Mouse (Mus musculus) liver, postnatal 0 days (tissue): ENCODE data around the gene D430019H16Rik. TPM values are rescaled to one million over a fixed set of nuclear protein-coding genes. Genes with fewer than 3 reads are reported as not detected.
A peak's percentile ranks its signal among the peaks of the same experiment; 100 is the strongest.

Source experiments
- ATAC-seq: fragments of 200-750 bp; cut with Nextera tagmentation; 2 replicates; pipeline ENCODE4 v1.8.0; 2017; ENCODE audit warnings: mild to moderate bottlenecking, moderate library complexity
- DNase-seq: peaks from one replicate; pipeline ENCODE4 v3.0.0-alpha.2; 2016
- H3K27ac ChIP-seq: fragments of 300-500 bp; sonication (generic); 2 replicates; pipeline ENCODE4 v1.5.1; 2014; ENCODE audit warnings: antibody characterized with exemption, moderate library complexity, mild to moderate bottlenecking, low read depth
- H3K27me3 ChIP-seq: fragments of 300-500 bp; sonication (generic); 2 replicates; pipeline ENCODE4 v1.6.1; 2014; ENCODE audit warnings: low read length, control low read depth, mixed read lengths; ENCODE audit not compliant: insufficient read depth
- H3K36me3 ChIP-seq: fragments of 300-500 bp; sonication (generic); replicated peaks from 2 replicates; pipeline ENCODE4 v1.6.1; 2014; ENCODE audit warnings: mild to moderate bottlenecking, control low read depth, low read length, moderate library complexity, mixed read lengths; ENCODE audit not compliant: insufficient read depth
- H3K4me1 ChIP-seq: fragments of 300-500 bp; sonication (generic); 2 replicates; pipeline ENCODE4 v1.6.1; 2014; ENCODE audit warnings: antibody characterized with exemption, mild to moderate bottlenecking, control low read depth; ENCODE audit not compliant: insufficient read depth
- H3K4me2 ChIP-seq: fragments of 300-500 bp; sonication (generic); 2 replicates; pipeline ENCODE4 v1.6.1; 2014; ENCODE audit warnings: low read depth, mild to moderate bottlenecking, low read length, moderate library complexity, mixed read lengths
- H3K4me3 ChIP-seq: fragments of 300-500 bp; sonication (generic); 2 replicates; pipeline ENCODE4 v1.5.1; 2014; ENCODE audit warnings: low read depth, low read length
- H3K9ac ChIP-seq: fragments of 300-500 bp; sonication (generic); replicated peaks from 2 replicates; pipeline ENCODE4 v1.6.1; 2014; ENCODE audit warnings: mild to moderate bottlenecking, moderate library complexity
- H3K9me3 ChIP-seq: fragments of 300-500 bp; sonication (generic); 2 replicates; pipeline ENCODE4 v1.6.1; 2016; ENCODE audit warnings: mild to moderate bottlenecking, control low read depth, low read length, mixed read lengths
- CTCF ChIP-seq: sonication (generic); IDR thresholded peaks from 2 replicates; pipeline ENCODE4 v1.5.1; 2016; ENCODE audit warnings: antibody characterized with exemption, low read depth
- EP300 ChIP-seq: IDR thresholded peaks from 2 replicates; pipeline ENCODE4 v1.6.1; 2016; ENCODE audit warnings: antibody characterized with exemption, low read depth, mild to moderate bottlenecking
- WGBS: fragments of 180-500 bp; shearing (Covaris S2); extraction: QIAGEN DNeasy Blood & Tissue Kit; methylation state at CpG from one replicate; pipeline ENCODE4 v1.1.7; 2014; ENCODE audit not compliant: insufficient replicate concordance; 5-methylcytosine and 5-hydroxymethylcytosine counted together
- polyA plus RNA-seq: library from polyadenylated mRNA; unstranded; fragments of >200 nt; fragmentation: Nextera tagmentation; extraction: Ambion mirVana; gene quantifications from 2 replicates; pipeline ENCODE4 v1.2.1, GENCODE M21; 2015

The D430019H16Rik gene
- polyA plus RNA-seq, 1 experiment from 2014 or later = 0.05 TPM

DNA sequence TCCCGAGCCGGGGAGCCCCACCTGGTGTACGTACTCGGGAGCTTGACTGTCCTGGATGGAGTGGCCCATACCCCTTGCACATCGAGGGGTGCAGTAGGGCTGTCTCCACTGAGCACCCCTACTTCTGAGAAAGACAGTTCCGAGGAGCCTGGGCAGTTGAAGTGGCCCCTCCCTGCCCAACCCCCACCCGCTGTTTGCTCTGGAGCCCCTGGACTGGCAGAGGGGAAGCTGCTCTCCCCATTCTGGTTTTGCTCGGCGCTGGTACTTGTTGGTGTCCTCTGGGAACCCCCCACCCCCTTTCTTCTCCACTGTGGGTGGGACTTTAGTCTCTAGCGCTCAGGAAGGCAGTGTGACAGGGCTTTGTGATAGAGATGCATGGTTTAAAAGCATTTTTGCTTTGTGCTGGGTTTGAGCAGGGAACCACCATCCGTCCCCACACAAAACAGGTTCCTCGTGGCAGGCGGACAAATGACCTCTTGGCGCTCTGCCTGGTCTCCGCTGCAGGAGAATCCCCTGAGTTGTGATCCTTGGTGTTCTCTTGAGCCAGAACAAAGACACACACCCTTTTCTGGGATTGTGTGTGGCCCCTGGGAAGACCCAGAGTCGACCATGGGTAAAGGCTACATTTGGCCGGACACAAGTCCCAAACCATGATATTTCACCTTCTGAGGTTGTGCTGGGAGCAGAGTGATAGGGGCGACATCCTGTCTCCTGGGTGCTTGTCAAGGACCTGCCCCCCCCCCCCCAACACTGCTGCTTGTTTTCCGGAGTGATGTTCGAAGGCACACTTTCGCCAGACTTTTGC is 804 bp downstream of the D430019H16Rik start:
- ATAC-seq (no peak), DNase-seq (no peak)
- Histone ChIP-seq H3K9ac (no peak overlapping the region), H3K4me2 (peak overlapping the region; percentile 48), H3K9me3 (no peaks in the 10 kb centered on the region), H3K4me1 (no peaks in the 10 kb centered on the region), H3K36me3 (no peaks in the 10 kb centered on the region), H3K27me3 (peaks cover 24% of the 10 kb centered on the region; the same call in 1 of the 2 replicates), H3K4me3 (peak overlapping the region; percentile 35), H3K27ac (no peak overlapping the region)
- TF ChIP-seq CTCF (no peak), EP300 (no peak)
- 6% methylated on average over 21 of the region's 21 CpGs for WGBS

DNA sequence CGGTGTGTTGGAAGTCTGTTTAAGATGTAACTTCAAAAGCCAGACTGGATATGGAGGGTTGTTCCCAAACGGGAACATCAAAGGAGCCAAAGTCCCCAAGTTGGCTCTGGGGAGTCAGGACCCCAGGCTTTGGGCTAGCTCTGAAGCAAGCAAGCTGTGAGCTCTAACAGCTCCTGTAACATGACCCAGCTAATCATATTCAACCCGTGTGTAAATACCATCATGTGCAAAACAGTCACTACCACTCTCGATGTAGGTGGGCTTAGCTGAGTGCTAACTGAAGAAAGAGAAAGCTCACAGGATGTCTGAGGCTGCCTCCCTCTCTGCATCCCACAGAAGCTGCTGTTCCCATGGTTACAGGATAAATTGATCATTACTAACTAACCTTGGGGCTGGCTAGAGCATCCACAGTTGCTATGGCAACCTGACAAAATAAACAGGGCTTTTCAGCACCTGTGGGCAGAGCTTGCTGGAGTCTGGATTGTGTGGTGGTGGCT is 1.5 kb downstream of the D430019H16Rik start:
- Histone ChIP-seq H3K27ac (no peak overlapping the region), H3K4me3 (no peak overlapping the region), H3K9me3 (no peaks in the 10 kb centered on the region), H3K4me2 (no peak overlapping the region), H3K9ac (no peak overlapping the region), H3K4me1 (no peaks in the 10 kb centered on the region), H3K36me3 (no peaks in the 10 kb centered on the region), H3K27me3 (peaks cover 24% of the 10 kb centered on the region; the same call in 1 of the 2 replicates)
- ATAC-seq (no peak), DNase-seq (no peak)
- 12% methylated on average over 4 of the region's 4 CpGs for WGBS
- TF ChIP-seq EP300 (no peak), CTCF (no peak)

DNA sequence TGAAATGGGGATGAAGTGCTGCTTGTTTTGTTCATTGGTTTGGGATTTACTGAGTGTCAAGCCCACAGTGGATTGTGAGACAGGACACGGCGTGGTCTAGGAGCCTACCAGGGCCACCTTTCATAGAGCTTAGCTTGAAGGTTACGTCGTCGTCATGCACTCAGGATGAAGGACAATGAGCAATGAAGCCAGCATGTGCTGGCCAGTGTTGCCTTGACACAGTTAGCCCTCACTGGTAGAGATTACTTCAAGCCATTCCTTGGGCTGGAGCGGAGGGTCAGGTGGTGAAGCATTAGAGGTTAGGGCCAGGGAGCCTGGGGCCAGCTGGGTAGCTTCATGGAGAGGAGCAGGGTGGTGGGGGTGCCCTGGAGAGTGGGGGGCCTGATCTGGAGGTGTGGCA is 5.1 kb downstream of the D430019H16Rik start:
- DNase-seq = no peak
- H3K36me3 ChIP-seq = no peaks in the 10 kb centered on the region
- TF ChIP-seq CTCF (no peak), EP300 (no peak)
- H3K27me3 ChIP-seq = peaks cover 15% of the 10 kb centered on the region; the same call in 1 of the 2 replicates
- no peak overlapping the region for H3K4me3 ChIP-seq
- 85% methylated on average over 6 of the region's 6 CpGs for WGBS
- H3K9me3 ChIP-seq = no peaks in the 10 kb centered on the region
- H3K4me2 ChIP-seq = no peak overlapping the region
- no peaks in the 10 kb centered on the region for H3K4me1 ChIP-seq
- H3K9ac ChIP-seq = no peak overlapping the region
- H3K27ac ChIP-seq = no peak overlapping the region
- ATAC-seq = no peak

DNA sequence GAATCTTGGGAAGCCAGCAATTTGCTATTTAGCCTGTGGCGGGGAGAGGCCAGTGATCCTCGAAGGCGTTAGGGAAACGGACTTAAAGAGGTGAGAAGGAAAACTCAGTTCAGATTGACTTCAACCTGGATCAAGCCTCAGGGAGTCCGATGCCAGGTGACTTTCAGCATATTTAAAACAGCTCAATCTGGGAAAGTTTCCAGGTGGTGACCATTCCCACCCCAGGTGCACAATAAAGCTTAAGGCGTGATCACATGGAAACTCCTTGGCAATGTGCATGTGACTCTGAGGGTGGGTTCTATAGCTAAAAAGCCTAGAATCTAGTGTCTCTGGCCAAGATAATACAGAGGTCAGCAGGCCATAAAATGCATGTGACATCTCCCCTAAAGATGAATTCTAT is 7.4 kb downstream of the D430019H16Rik start:
- H3K27me3 ChIP-seq = no peaks in the 10 kb centered on the region
- no peaks in the 10 kb centered on the region for H3K9me3 ChIP-seq
- no peak overlapping the region for H3K9ac ChIP-seq
- H3K4me1 ChIP-seq = no peaks in the 10 kb centered on the region
- no peak overlapping the region for H3K4me3 ChIP-seq
- DNase-seq (no peak), ATAC-seq (no peak)
- no peak overlapping the region for H3K4me2 ChIP-seq
- 77% methylated on average over 6 of the region's 6 CpGs for WGBS
- no peaks in the 10 kb centered on the region for H3K36me3 ChIP-seq
- TF ChIP-seq EP300 (no peak), CTCF (no peak)
- H3K27ac ChIP-seq = no peak overlapping the region

DNA sequence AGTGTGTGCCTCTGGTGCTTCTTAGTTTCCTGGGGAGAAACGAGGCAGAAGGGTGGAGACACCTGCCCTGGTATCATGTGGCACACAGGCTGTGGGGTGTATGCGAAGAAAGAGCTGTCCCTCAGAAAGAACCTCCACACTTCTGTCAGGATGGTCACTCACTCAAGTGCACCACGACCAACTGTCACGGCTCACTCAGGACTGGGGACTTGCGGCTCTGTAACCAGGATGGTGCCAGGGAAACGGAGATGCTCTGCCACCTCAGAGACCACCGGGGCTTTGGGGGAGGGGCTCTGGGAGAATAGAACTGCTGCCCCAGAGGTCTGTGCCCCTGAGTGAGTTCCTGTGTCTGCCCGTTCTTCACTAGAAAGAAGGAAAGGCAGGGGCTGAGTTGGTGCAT is 15.4 kb downstream of the D430019H16Rik start:
- Histone ChIP-seq H3K27me3 (no peaks in the 10 kb centered on the region), H3K9ac (no peak overlapping the region), H3K4me2 (no peak overlapping the region), H3K4me3 (no peak overlapping the region), H3K36me3 (no peaks in the 10 kb centered on the region), H3K4me1 (no peaks in the 10 kb centered on the region), H3K27ac (no peak overlapping the region), H3K9me3 (no peaks in the 10 kb centered on the region)
- DNase-seq = no peak
- TF ChIP-seq EP300 = no peak
- TF ChIP-seq CTCF = no peak
- no peak for ATAC-seq
- 78% methylated on average over 8 of the region's 8 CpGs for WGBS

DNA sequence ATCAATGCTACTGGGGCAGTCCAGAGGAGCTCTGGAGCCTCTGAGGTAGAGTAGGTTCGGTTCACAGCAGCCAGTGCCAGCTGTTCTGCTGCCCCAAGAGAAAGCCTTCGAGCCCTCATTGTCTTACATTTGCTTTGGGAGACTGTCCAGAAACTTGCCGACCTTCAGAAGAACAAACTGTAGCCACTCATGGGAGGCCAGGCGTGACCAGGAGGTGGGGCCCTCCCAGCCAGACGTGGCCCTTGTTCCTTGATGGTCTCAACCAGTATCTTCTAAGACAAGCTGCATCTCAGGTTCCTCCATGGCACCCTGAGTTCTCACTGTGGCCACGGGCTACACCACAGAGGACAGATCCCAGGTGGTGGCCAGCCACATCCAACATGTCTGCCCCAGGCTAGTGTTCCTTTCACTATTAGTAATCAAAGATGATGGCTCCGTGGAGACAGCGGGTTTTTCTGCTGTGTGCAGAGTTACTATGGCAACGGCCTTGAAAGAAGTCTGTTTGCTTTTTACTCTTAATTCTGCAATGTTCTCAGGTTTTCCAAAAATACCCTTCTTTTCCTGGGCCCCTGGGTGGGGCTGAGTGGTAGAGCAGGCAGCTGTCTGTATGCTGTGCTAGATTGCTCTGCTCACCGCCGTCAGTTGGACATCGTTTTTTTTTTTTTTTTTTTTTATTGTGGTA is 21.7 kb downstream of the D430019H16Rik start:
- TF ChIP-seq CTCF = no peak
- TF ChIP-seq EP300 = no peak
- no peaks in the 10 kb centered on the region for H3K36me3 ChIP-seq
- DNase-seq (no peak), ATAC-seq (no peak)
- H3K9ac ChIP-seq = no peak overlapping the region
- no peak overlapping the region for H3K27ac ChIP-seq
- 65% methylated on average over 12 of the region's 12 CpGs for WGBS
- no peak overlapping the region for H3K4me3 ChIP-seq
- H3K4me2 ChIP-seq = no peak overlapping the region
- no peaks in the 10 kb centered on the region for H3K9me3 ChIP-seq
- H3K27me3 ChIP-seq = no peaks in the 10 kb centered on the region
- no peaks in the 10 kb centered on the region for H3K4me1 ChIP-seq
